Mouse (Mus musculus) adipocyte (in vitro differentiated cells): ENCODE measurements at regions not wholly inside any gene's neighbourhood (a gene's known extent, or its start where the extent isn't known, plus 50 kb on each side); places are given as distances from the start of the nearest gene placed in this dataset.
A peak's percentile ranks its signal among the peaks of the same experiment; 100 is the strongest.
"Not testable (repeated sequence)": the region's sequence is repeated elsewhere in the genome, so short reads cannot be mapped to it uniquely, and the experiment has no call there.

ENCODE experiments used
- DNase-seq: peaks from one replicate; pipeline ENCODE4 v3.0.0-alpha.2; 2016; ENCODE audit warnings: low spot score

GRCm38 (mm10) chr3:3302657-3303056 lies 2447.9 kb upstream of the Gm8797 start:
- not testable (repeated sequence) for DNase-seq

GRCm38 (mm10) chr3:3308461-3308860 lies 2442.1 kb upstream of the Gm8797 start:
- no peak for DNase-seq

- no peak for DNase-seq
Observed at GRCm38 (mm10) chr3:3308996-3309395, 2441.6 kb upstream of the Gm8797 start.

GRCm38 (mm10) chr3:3310811-3311210 lies 2439.8 kb upstream of the Gm8797 start:
- DNase-seq, result peak; percentile 3

GRCm38 (mm10) chr3:3349634-3350033 lies 2401.0 kb upstream of the Gm8797 start:
- DNase-seq, result no peak

GRCm38 (mm10) chr3:3370859-3371258 lies 2379.7 kb upstream of the Gm8797 start:
- not testable (repeated sequence) for DNase-seq

GRCm38 (mm10) chr3:3388056-3388770 lies 2362.4 kb upstream of the Gm8797 start:
- DNase-seq, result peak; percentile 2
